ENCODE assay signal across 13 mouse cellular contexts in genomic region chr1:166126795-166127194, GRCm38 (mm10). TPM values are rescaled to one million over a fixed set of nuclear protein-coding genes. Genes with fewer than 3 reads are reported as not detected.
A peak's percentile ranks its signal among the peaks of the same experiment; 100 is the strongest.
DNase-seq lines count a peak whose midpoint lies in the region; ATAC-seq and TF ChIP-seq lines count a peak whose summit lies in the region.
"Had no signal": no experiment of that assay in that cellular context is flagged by ENCODE, and none has a peak within 500 bp of the region (broad histone marks: within the 10 kb centered on the region; RNA-seq: fewer than 3 reads in every experiment).

No protein-coding gene starts in this region.

- no peak overlapping the region; the same call in 1 of the 2 replicates for H3K27ac ChIP-seq in lung, embryonic 15.5 days
- H3K27ac ChIP-seq in embryonic facial prominence, embryonic 15.5 days (replicated peaks), result no peak overlapping the region
- H3K27ac ChIP-seq in heart, postnatal 0 days (ENCODE audit: low read depth), result peak overlapping the region; percentile 98

- 34% methylated on average over 9 of the region's 9 CpGs for WGBS in lung, embryonic 15.5 days
- 46% methylated on average over 9 of the region's 9 CpGs for WGBS in embryonic facial prominence, embryonic 15.5 days
- WGBS in heart, postnatal 0 days, result 17% methylated on average over 9 of the region's 9 CpGs

- no peak for TF ChIP-seq CTCF in heart, postnatal 0 days (IDR thresholded peaks at IDR 0.05; ENCODE audit: low read depth)

- ATAC-seq in lung, embryonic 15.5 days (ENCODE audit: borderline replicate concordance, extremely low read depth, low FRiP score, low TSS enrichment), result no peak
- ATAC-seq in embryonic facial prominence, embryonic 15.5 days (ENCODE audit: insufficient number of reproducible peaks, low FRiP score, low TSS enrichment, low read depth), result no peak; the same call in 1 of the 2 replicates
- peak; percentile 60 for ATAC-seq in heart, postnatal 0 days (ENCODE audit: insufficient read depth, low read depth)

- H3K4me1 ChIP-seq in lung, embryonic 15.5 days, result peaks cover 21% of the 10 kb centered on the region
- peaks cover 18% of the 10 kb centered on the region for H3K4me1 ChIP-seq in embryonic facial prominence, embryonic 15.5 days
- H3K4me1 ChIP-seq in heart, postnatal 0 days (ENCODE audit: control insufficient read depth, insufficient read depth), result peaks cover 35% of the 10 kb centered on the region

- no peaks in the 10 kb centered on the region for H3K36me3 ChIP-seq in lung, embryonic 15.5 days
- no peaks in the 10 kb centered on the region for H3K36me3 ChIP-seq in embryonic facial prominence, embryonic 15.5 days
- H3K36me3 ChIP-seq in heart, postnatal 0 days (replicated peaks; ENCODE audit: control insufficient read depth, insufficient read depth, low read length), result 0 out of 2 replicates have a peak, but pooled peaks cover 10% of the 10 kb centered on the region

- no peaks in the 10 kb centered on the region for H3K27me3 ChIP-seq in lung, embryonic 15.5 days
- H3K27me3 ChIP-seq in embryonic facial prominence, embryonic 15.5 days, result no peaks in the 10 kb centered on the region
- H3K27me3 ChIP-seq in heart, postnatal 0 days (ENCODE audit: control insufficient read depth, insufficient read depth, low read length), result no peaks in the 10 kb centered on the region
- H3K27me3 ChIP-seq: CH12.LX had no signal

- no peak for DNase-seq in lung, postnatal 36 days
- DNase-seq in heart, postnatal 0 days (ENCODE audit: low spot score), result peak; percentile 61
- peak; percentile 67 for DNase-seq in skeletal muscle tissue, adult 2 months (ENCODE audit: low read depth, low spot score)
- no peak for DNase-seq in frontal cortex, postnatal 14 days (ENCODE audit: low spot score in 2 of 2)
- DNase-seq in Muller cell, postnatal 12 days (ENCODE audit: inconsistent ontology term), result no peak
- DNase-seq in thymus, postnatal 14 days, result no peak
- DNase-seq: kidney, adult 11 months; layer of hippocampus, postnatal 36 days; lung, postnatal 10 days had no signal

- no peak overlapping the region for H3K9ac ChIP-seq in lung, embryonic 15.5 days
- H3K9ac ChIP-seq in embryonic facial prominence, embryonic 15.5 days, result no peak overlapping the region
- H3K9ac ChIP-seq in heart, postnatal 0 days (replicated peaks; ENCODE audit: low read depth, low read length), result peak overlapping the region; percentile 76

- peak overlapping the region; percentile 27 for H3K4me2 ChIP-seq in lung, embryonic 15.5 days
- 0 out of 2 replicates have a peak overlapping the region, but pooled peaks have one; percentile 0 for H3K4me2 ChIP-seq in embryonic facial prominence, embryonic 15.5 days (replicated peaks)
- peak overlapping the region; percentile 61 for H3K4me2 ChIP-seq in heart, postnatal 0 days (ENCODE audit: low read depth, low read length)

- no peaks in the 10 kb centered on the region for H3K9me3 ChIP-seq in lung, embryonic 15.5 days
- H3K9me3 ChIP-seq in embryonic facial prominence, embryonic 15.5 days (replicated peaks), result no peaks in the 10 kb centered on the region
- H3K9me3 ChIP-seq in heart, postnatal 0 days (replicated peaks; ENCODE audit: control insufficient read depth, low read length), result 0 out of 2 replicates have a peak, but pooled peaks cover 3% of the 10 kb centered on the region

- no peak overlapping the region for H3K4me3 ChIP-seq in lung, embryonic 15.5 days
- H3K4me3 ChIP-seq in embryonic facial prominence, embryonic 15.5 days (replicated peaks), result 0 out of 2 replicates have a peak overlapping the region, but pooled peaks have one; percentile 3
- H3K4me3 ChIP-seq in heart, postnatal 0 days (ENCODE audit: low read depth, low read length), result peak overlapping the region; percentile 51

- TF ChIP-seq EP300 in heart, postnatal 0 days (IDR thresholded peaks at IDR 0.05; ENCODE audit: low read depth), result no peak

RNA-seq across cellular contexts. Expression of gene Dusp27, which starts 0.9 kb away (rescaled TPM):
- 3.3 and 4.5 TPM in 2 replicates for polyA plus RNA-seq in lung, embryonic 15.5 days (2015; fragmentation: Nextera tagmentation; extraction: Ambion mirVana)
- 6.4 and 9.0 TPM in 2 replicates for polyA plus RNA-seq in embryonic facial prominence, embryonic 15.5 days (2015; fragmentation: Nextera tagmentation; extraction: Ambion mirVana)
- 33.2 and 40.1 TPM in 2 replicates for total RNA-seq in heart, postnatal 0 days (2014; rRNA removed; ENCODE audit: low replicate concordance)
- polyA plus RNA-seq in heart, postnatal 0 days (2015; fragmentation: Nextera tagmentation; extraction: Ambion mirVana), result 34.6 and 39.9 TPM in 2 replicates
- total RNA-seq: adrenal gland, adult 18-20 months; CH12.LX; layer of hippocampus, postnatal 36 days had no signal

RNA-seq across cellular contexts. Expression of gene Gpa33, which starts 3.2 kb away (rescaled TPM):
- not detected in 2 replicates for polyA plus RNA-seq in lung, embryonic 15.5 days (2015; fragmentation: Nextera tagmentation; extraction: Ambion mirVana)
- 0.18 and 0.40 TPM in 2 replicates for polyA plus RNA-seq in embryonic facial prominence, embryonic 15.5 days (2015; fragmentation: Nextera tagmentation; extraction: Ambion mirVana)
- total RNA-seq in heart, postnatal 0 days (2014; rRNA removed; ENCODE audit: low replicate concordance), result 0.65 TPM in 1 of 2 replicates, not detected in the other
- 0.07 TPM in 1 of 2 replicates, not detected in the other for polyA plus RNA-seq in heart, postnatal 0 days (2015; fragmentation: Nextera tagmentation; extraction: Ambion mirVana)
- total RNA-seq: layer of hippocampus, postnatal 36 days had no signal

Comparison
In these comparisons a context has a peak if more than half of its experiments do, and no peak if none do; other contexts are left out.
1. H3K4me2 ChIP-seq: peak in every context shown above with its lines; median percentile 61 in heart, postnatal 0 days; 27 in lung, embryonic 15.5 days; 0 in embryonic facial prominence, embryonic 15.5 days.
2. DNase-seq: peak in heart, postnatal 0 days (single experiment) and skeletal muscle tissue, adult 2 months (single experiment); none in lung, postnatal 36 days (single experiment), frontal cortex, postnatal 14 days (0 of 2), Muller cell, postnatal 12 days (single experiment) and thymus, postnatal 14 days (single experiment).